11 mouse cellular contexts compared by ENCODE assay signal in the genomic region with DNA sequence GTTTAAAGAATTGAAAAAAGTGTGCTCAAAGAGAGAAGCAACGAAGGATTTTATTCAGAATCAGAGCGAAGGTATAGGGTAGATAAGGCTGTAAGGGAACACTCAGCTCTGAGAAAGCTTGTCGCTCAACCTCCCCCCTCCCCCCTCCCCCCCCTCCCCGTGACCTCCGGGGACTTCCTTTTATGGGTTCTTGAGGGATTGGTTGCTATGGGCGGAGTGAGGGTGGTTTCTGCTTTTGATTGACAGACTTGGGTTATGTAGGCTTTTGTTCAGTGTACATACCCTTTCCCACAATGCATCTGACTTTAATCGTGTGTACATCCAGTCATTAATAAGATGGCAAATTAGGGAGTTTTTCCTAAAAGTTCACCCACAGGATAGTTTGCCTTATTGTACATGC.
DNase-seq lines count a peak whose midpoint lies in the region; ATAC-seq lines count a peak whose summit lies in the region.
"Had no signal": no experiment of that assay in that cellular context is flagged by ENCODE, and none has a peak within 500 bp of the region (broad histone marks: within the 10 kb centered on the region; RNA-seq: fewer than 3 reads in every experiment).

No protein-coding gene starts in this region.

- H3K4me1 ChIP-seq in heart, embryonic 15.5 days (replicated peaks) = peaks cover under 1% of the 10 kb centered on the region; the same call in 1 of the 2 replicates
- no peaks in the 10 kb centered on the region for H3K4me1 ChIP-seq in embryonic facial prominence, embryonic 11.5 days (ENCODE audit: control insufficient read depth, insufficient read depth, low read length)

- ATAC-seq in heart, embryonic 15.5 days (replicated peaks; ENCODE audit: insufficient number of reproducible peaks, insufficient read depth, low FRiP score, low read depth) = 0 out of 2 replicates have a peak, but pooled peaks have one; percentile 62
- ATAC-seq in embryonic facial prominence, embryonic 11.5 days (replicated peaks; ENCODE audit: insufficient number of reproducible peaks, low FRiP score, low TSS enrichment, low read depth) = no peak
- peak; percentile 81 for ATAC-seq in megakaryocyte, adult 5-6 weeks (ENCODE audit: poor library complexity, severe bottlenecking)

- DNase-seq in heart, postnatal 4 days = no peak
- peak; percentile 51 to 60 for DNase-seq in B cell, adult 2 months
- peak; percentile 21 for DNase-seq in embryonic facial prominence, embryonic 11.5 days (ENCODE audit: low spot score)
- DNase-seq in layer of hippocampus, adult 9-10 months (ENCODE audit: low spot score) = no peak
- no peak for DNase-seq in left cerebral cortex, postnatal 10 days (ENCODE audit: extremely low spot score in 1 of 2, low spot score in 2 of 2)
- DNase-seq in left cerebral cortex, adult 18-20 months (ENCODE audit: low spot score in 2 of 2) = no peak
- DNase-seq: heart, adult 11 months; kidney, adult 11 months had no signal

- H3K27me3 ChIP-seq in heart, embryonic 15.5 days = peaks cover under 1% of the 10 kb centered on the region; the same call in 1 of the 2 replicates
- H3K27me3 ChIP-seq in embryonic facial prominence, embryonic 11.5 days (ENCODE audit: control insufficient read depth, insufficient read depth, low read length) = no peaks in the 10 kb centered on the region
- H3K27me3 ChIP-seq: embryonic facial prominence, embryonic 15.5 days had no signal

- no peaks in the 10 kb centered on the region for H3K9me3 ChIP-seq in heart, embryonic 15.5 days (replicated peaks)
- H3K9me3 ChIP-seq in embryonic facial prominence, embryonic 11.5 days (replicated peaks; ENCODE audit: control insufficient read depth, low read length) = no peaks in the 10 kb centered on the region
- H3K9me3 ChIP-seq: embryonic facial prominence, embryonic 15.5 days had no signal

- H3K27ac ChIP-seq in heart, embryonic 15.5 days = no peak overlapping the region
- H3K27ac ChIP-seq in embryonic facial prominence, embryonic 11.5 days (replicated peaks; ENCODE audit: low read depth, low read length) = no peak overlapping the region
- H3K27ac ChIP-seq: embryonic facial prominence, embryonic 15.5 days had no signal

- intact Hi-C loops in left cerebral cortex, postnatal 10 days (cut with DNase I) = loop anchor here (10.0 kb wide), 1 partner anchor 1240 kb away; no protein-coding TSS in a partner anchor

- no peak overlapping the region for H3K4me2 ChIP-seq in heart, embryonic 15.5 days
- no peak overlapping the region for H3K4me2 ChIP-seq in embryonic facial prominence, embryonic 11.5 days (ENCODE audit: low read depth, low read length)
- H3K4me2 ChIP-seq: embryonic facial prominence, embryonic 15.5 days had no signal

- H3K9ac ChIP-seq in heart, embryonic 15.5 days = no peak overlapping the region
- H3K9ac ChIP-seq in embryonic facial prominence, embryonic 11.5 days (replicated peaks; ENCODE audit: low read length) = no peak overlapping the region
- H3K9ac ChIP-seq: embryonic facial prominence, embryonic 15.5 days had no signal

- no peaks in the 10 kb centered on the region for H3K36me3 ChIP-seq in heart, embryonic 15.5 days
- no peaks in the 10 kb centered on the region for H3K36me3 ChIP-seq in embryonic facial prominence, embryonic 11.5 days (replicated peaks; ENCODE audit: control insufficient read depth, insufficient read depth, low read depth, low read length)
- H3K36me3 ChIP-seq: embryonic facial prominence, embryonic 15.5 days had no signal

- WGBS in heart, embryonic 15.5 days = 35% methylated on average over 6 of the region's 7 CpGs
- 67% methylated on average over 5 of the region's 7 CpGs for WGBS in embryonic facial prominence, embryonic 11.5 days

- H3K4me3 ChIP-seq in heart, embryonic 15.5 days = no peak overlapping the region
- H3K4me3 ChIP-seq in embryonic facial prominence, embryonic 11.5 days (ENCODE audit: low read depth, low read length) = no peak overlapping the region
- H3K4me3 ChIP-seq: embryonic facial prominence, embryonic 15.5 days had no signal

Comparison
In these comparisons a context has a peak if more than half of its experiments do, and no peak if none do; other contexts are left out.
1. DNase-seq: peak in B cell, adult 2 months (2 of 2) and embryonic facial prominence, embryonic 11.5 days (single experiment); none in heart, postnatal 4 days (single experiment), layer of hippocampus, adult 9-10 months (single experiment), left cerebral cortex, postnatal 10 days (0 of 2) and left cerebral cortex, adult 18-20 months (0 of 2).